12 mouse cellular contexts compared by ENCODE assay signal in the genomic region with DNA sequence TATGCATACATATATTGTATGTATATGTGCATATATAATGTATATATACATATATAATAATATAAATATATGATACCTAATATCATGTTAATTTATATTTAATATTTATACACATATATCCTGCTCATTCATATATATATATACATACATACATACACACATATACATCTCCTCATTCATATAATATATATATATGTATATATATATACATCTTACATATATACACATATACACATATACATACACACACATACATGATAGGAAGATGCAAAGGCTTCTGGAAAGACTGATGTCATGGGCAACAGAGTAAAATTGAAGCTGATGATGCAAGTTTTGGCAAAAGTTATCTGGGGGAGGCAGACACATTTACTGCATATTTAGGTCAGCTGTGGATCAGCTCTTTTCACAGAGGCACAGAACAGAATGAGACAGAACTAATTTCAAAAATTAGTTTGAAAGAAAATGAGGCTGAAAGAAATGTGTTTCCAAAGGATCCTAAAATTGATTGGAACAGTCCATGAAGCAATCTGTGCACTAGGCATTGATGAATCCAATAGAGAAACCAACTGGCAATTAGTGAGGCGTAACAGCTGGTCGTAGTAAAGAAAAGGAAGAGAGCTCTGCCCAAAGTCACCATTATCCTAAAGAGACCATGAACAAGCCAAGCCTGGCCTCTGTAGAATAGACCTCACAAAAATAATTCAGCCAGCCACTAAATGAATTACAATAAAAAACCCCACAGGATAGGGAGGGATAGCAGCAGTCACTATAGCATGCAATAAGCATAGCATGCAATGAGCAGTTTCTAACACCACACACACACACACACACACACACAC. TPM values are rescaled to one million over a fixed set of nuclear protein-coding genes. Genes with fewer than 3 reads are reported as not detected.
A peak's percentile ranks its signal among the peaks of the same experiment; 100 is the strongest.
DNase-seq lines count a peak whose midpoint lies in the region; ATAC-seq lines count a peak whose summit lies in the region.
"Had no signal": no experiment of that assay in that cellular context is flagged by ENCODE, and none has a peak within 500 bp of the region (broad histone marks: within the 10 kb centered on the region; RNA-seq: fewer than 3 reads in every experiment).

No protein-coding gene starts in this region.

- no peaks in the 10 kb centered on the region for H3K9me3 ChIP-seq in midbrain, embryonic 11.5 days (ENCODE audit: control insufficient read depth, low read length)
- no peaks in the 10 kb centered on the region for H3K9me3 ChIP-seq in midbrain, embryonic 10.5 days (replicated peaks)
- H3K9me3 ChIP-seq in forebrain, embryonic 16.5 days (ENCODE audit: control insufficient read depth, low read length): no peaks in the 10 kb centered on the region
- H3K9me3 ChIP-seq: lung, embryonic 15.5 days had no signal

- H3K27me3 ChIP-seq in midbrain, embryonic 11.5 days (ENCODE audit: control insufficient read depth, insufficient read depth, low read length): no peaks in the 10 kb centered on the region; the same call in 1 of the 2 replicates
- peaks cover 18% of the 10 kb centered on the region for H3K27me3 ChIP-seq in midbrain, embryonic 10.5 days (ENCODE audit: low read depth, poor library complexity, severe bottlenecking)
- H3K27me3 ChIP-seq in forebrain, embryonic 16.5 days (replicated peaks; ENCODE audit: control insufficient read depth, insufficient read depth, low read length): no peaks in the 10 kb centered on the region
- H3K27me3 ChIP-seq: lung, embryonic 15.5 days had no signal

- peaks cover 12% of the 10 kb centered on the region for H3K4me1 ChIP-seq in midbrain, embryonic 11.5 days (ENCODE audit: control insufficient read depth, insufficient read depth, low read length)
- peaks cover 33% of the 10 kb centered on the region for H3K4me1 ChIP-seq in midbrain, embryonic 10.5 days
- H3K4me1 ChIP-seq in forebrain, embryonic 16.5 days (replicated peaks; ENCODE audit: control insufficient read depth, insufficient read depth, low read length): peaks cover 15% of the 10 kb centered on the region
- H3K4me1 ChIP-seq: lung, embryonic 15.5 days had no signal

- peak; percentile 66 for DNase-seq in midbrain, embryonic 11.5 days (ENCODE audit: low spot score, missing footprints)
- no peak for DNase-seq in midbrain, embryonic 10.5 days (ENCODE audit: low spot score)
- DNase-seq in layer of hippocampus, postnatal 14 days (ENCODE audit: low spot score in 2 of 2): peak; percentile 34 to 70
- DNase-seq in retina, embryonic 14.5 days (ENCODE audit: low spot score): peak; percentile 51
- no peak for DNase-seq in cerebellum, adult 8-10 months
- no peak for DNase-seq in cerebellum, adult 11 months
- DNase-seq in gastrocnemius, adult 8-10 months (ENCODE audit: low spot score in 2 of 2): no peak
- DNase-seq: kidney, adult 9 months had no signal

- no peak overlapping the region for H3K4me2 ChIP-seq in midbrain, embryonic 11.5 days
- peak overlapping the region; percentile 54 for H3K4me2 ChIP-seq in forebrain, embryonic 16.5 days (ENCODE audit: low read length)
- H3K4me2 ChIP-seq: heart, embryonic 11.5 days; lung, embryonic 15.5 days had no signal

- H3K9ac ChIP-seq in midbrain, embryonic 11.5 days (ENCODE audit: low read length): no peak overlapping the region
- H3K9ac ChIP-seq in forebrain, embryonic 16.5 days (replicated peaks; ENCODE audit: low read depth, low read length): peak overlapping the region; percentile 35; the same call in 1 of the 2 replicates
- H3K9ac ChIP-seq: lung, embryonic 15.5 days had no signal

- H3K4me3 ChIP-seq in midbrain, embryonic 11.5 days (ENCODE audit: low read depth, low read length): no peak overlapping the region
- H3K4me3 ChIP-seq in midbrain, embryonic 10.5 days: no peak overlapping the region
- peak overlapping the region; percentile 39; the same call in 1 of the 2 replicates for H3K4me3 ChIP-seq in forebrain, embryonic 16.5 days (replicated peaks; ENCODE audit: low read length)
- H3K4me3 ChIP-seq: lung, embryonic 15.5 days had no signal

- peak; percentile 48; the same call in 1 of the 2 replicates for ATAC-seq in midbrain, embryonic 11.5 days (ENCODE audit: low FRiP score)
- peak; percentile 47; the same call in 1 of the 2 replicates for ATAC-seq in forebrain, embryonic 16.5 days

- 56% methylated on average over 2 of the region's 2 CpGs for whole genome bisulfite sequencing in midbrain, embryonic 11.5 days
- 40% methylated on average over 2 of the region's 2 CpGs for WGBS in midbrain, embryonic 10.5 days
- 21% methylated on average over 2 of the region's 2 CpGs for WGBS in forebrain, embryonic 16.5 days

- H3K27ac ChIP-seq in midbrain, embryonic 11.5 days (ENCODE audit: low read depth, low read length): no peak overlapping the region; the same call in 1 of the 2 replicates
- H3K27ac ChIP-seq in midbrain, embryonic 10.5 days (replicated peaks): no peak overlapping the region
- peak overlapping the region; percentile 74; the same call in 1 of the 2 replicates for H3K27ac ChIP-seq in forebrain, embryonic 16.5 days (ENCODE audit: low read length)
- H3K27ac ChIP-seq: lung, embryonic 15.5 days; stomach, postnatal 0 days had no signal

- H3K36me3 ChIP-seq in midbrain, embryonic 11.5 days (ENCODE audit: control insufficient read depth, insufficient read depth, low read length): no peaks in the 10 kb centered on the region
- H3K36me3 ChIP-seq in midbrain, embryonic 10.5 days: no peaks in the 10 kb centered on the region
- no peaks in the 10 kb centered on the region for H3K36me3 ChIP-seq in forebrain, embryonic 16.5 days (ENCODE audit: control insufficient read depth, insufficient read depth)
- H3K36me3 ChIP-seq: lung, embryonic 15.5 days had no signal

RNA-seq across cellular contexts. Expression of a gene that starts 12.2 kb away (rescaled TPM):
- polyA plus RNA-seq in midbrain, embryonic 11.5 days (2014; fragmentation: Nextera tagmentation; extraction: Ambion mirVana): 4.2 TPM in 2 replicates
- 2.2 and 3.0 TPM in 2 replicates for polyA plus RNA-seq in midbrain, embryonic 10.5 days (2016; fragmentation: Nextera tagmentation; extraction: Ambion mirVana)
- polyA plus RNA-seq in forebrain, embryonic 16.5 days (2015; fragmentation: Nextera tagmentation; extraction: Ambion mirVana): 13.0 and 16.7 TPM in 2 replicates
- total RNA-seq in layer of hippocampus, postnatal 14 days (2021): 100 to 1,000 TPM; 116 TPM
- total RNA-seq in gastrocnemius, adult 8-10 months (2022): under 1 TPM; 0.31 to 0.51 (median 0.32) TPM

RNA-seq across cellular contexts. Expression of a gene that starts 49.3 kb away (rescaled TPM):
- 24.7 and 26.9 TPM in 2 replicates for polyA plus RNA-seq in midbrain, embryonic 11.5 days (2014; fragmentation: Nextera tagmentation; extraction: Ambion mirVana)
- polyA plus RNA-seq in midbrain, embryonic 10.5 days (2016; fragmentation: Nextera tagmentation; extraction: Ambion mirVana): 12.6 and 17.0 TPM in 2 replicates
- polyA plus RNA-seq in forebrain, embryonic 16.5 days (2015; fragmentation: Nextera tagmentation; extraction: Ambion mirVana): 47.1 and 55.8 TPM in 2 replicates
- 10 to 100 TPM; 46.7 to 52.4 TPM for total RNA-seq in layer of hippocampus, postnatal 14 days (2021)
- total RNA-seq in gastrocnemius, adult 8-10 months (2022): under 1 TPM in 3 of 4 experiments, not detected in 1; 0.16 to 0.36 (median 0.19) TPM

Comparison
In these comparisons a context has a peak if more than half of its experiments do, and no peak if none do; other contexts are left out.
1. DNase-seq: peak in midbrain, embryonic 11.5 days (single experiment), layer of hippocampus, postnatal 14 days (2 of 2) and retina, embryonic 14.5 days (single experiment); none in midbrain, embryonic 10.5 days (single experiment), cerebellum, adult 8-10 months (single experiment), cerebellum, adult 11 months (single experiment) and gastrocnemius, adult 8-10 months (0 of 2).